Mouse (Mus musculus) heart, embryonic 16.5 days (tissue): ENCODE data around the gene Clec2g. TPM values are rescaled to one million over a fixed set of nuclear protein-coding genes. Genes with fewer than 3 reads are reported as not detected.
"Not testable (repeated sequence)": the region's sequence is repeated elsewhere in the genome, so short reads cannot be mapped to it uniquely, and the experiment has no call there.

Experiments used
- ATAC-seq: fragments of 200-750 bp; cut with Nextera tagmentation; replicated peaks from 2 replicates; pipeline ENCODE4 v1.8.0; 2017; ENCODE audit warnings: moderate number of reproducible peaks; ENCODE audit not compliant: insufficient read depth, low FRiP score; ENCODE audit errors: extremely low read depth
- H3K27ac ChIP-seq: fragments of 300-500 bp; sonication (generic); 2 replicates; pipeline ENCODE4 v1.5.1; 2014; ENCODE audit warnings: mild to moderate bottlenecking, low read length, control low read depth, moderate library complexity
- H3K27me3 ChIP-seq: fragments of 300-500 bp; sonication (generic); 2 replicates; pipeline ENCODE4 v1.6.1; 2014; ENCODE audit warnings: low read length, mixed read lengths; ENCODE audit not compliant: control insufficient read depth, insufficient read depth
- H3K36me3 ChIP-seq: fragments of 300-500 bp; sonication (generic); 2 replicates; pipeline ENCODE4 v1.6.1; 2014; ENCODE audit not compliant: control insufficient read depth, insufficient read depth
- H3K4me1 ChIP-seq: fragments of 300-500 bp; sonication (generic); 2 replicates; pipeline ENCODE4 v1.6.1; 2014; ENCODE audit warnings: low read length, mixed read lengths; ENCODE audit not compliant: control insufficient read depth, insufficient read depth
- H3K4me2 ChIP-seq: fragments of 300-500 bp; sonication (generic); 2 replicates; pipeline ENCODE4 v1.6.1; 2014; ENCODE audit warnings: low read depth, mild to moderate bottlenecking, control low read depth, low read length
- H3K4me3 ChIP-seq: fragments of 300-500 bp; sonication (generic); 2 replicates; pipeline ENCODE4 v1.5.1; 2014; ENCODE audit warnings: mild to moderate bottlenecking, control low read depth, low read length
- H3K9ac ChIP-seq: fragments of 300-500 bp; sonication (generic); 2 replicates; pipeline ENCODE4 v1.6.1; 2014; ENCODE audit warnings: low read length, control low read depth
- H3K9me3 ChIP-seq: fragments of 300-500 bp; sonication (generic); replicated peaks from 2 replicates; pipeline ENCODE4 v1.6.1; 2016; ENCODE audit warnings: low read length; ENCODE audit not compliant: control insufficient read depth
- WGBS: fragments of 180-500 bp; shearing (Covaris S2); extraction: QIAGEN DNeasy Blood & Tissue Kit; methylation state at CpG from one replicate; pipeline ENCODE4 v1.1.7; 2014; 5-methylcytosine and 5-hydroxymethylcytosine counted together
- polyA plus RNA-seq: library from polyadenylated mRNA; unstranded; fragments of >200 nt; fragmentation: Nextera tagmentation; extraction: Ambion mirVana; gene quantifications from 2 replicates; pipeline ENCODE4 v1.2.1, GENCODE M21; 2015

The Clec2g gene
- polyA plus RNA-seq, 1 experiment from 2014 or later: not detected

GRCm38 (mm10) chr6:129001392-129001791 lies 67.2 kb downstream of the Clec2g start:
- H3K4me1 ChIP-seq: no peaks in the 10 kb centered on the region
- no peaks in the 10 kb centered on the region for H3K36me3 ChIP-seq
- H3K9me3 ChIP-seq: no peaks in the 10 kb centered on the region
- no peak overlapping the region for H3K9ac ChIP-seq
- H3K27ac ChIP-seq: no peak overlapping the region
- no peaks in the 10 kb centered on the region for H3K27me3 ChIP-seq
- no peak for ATAC-seq
- WGBS: 61% methylated on average over 2 of the region's 2 CpGs
- no peak overlapping the region for H3K4me3 ChIP-seq
- no peak overlapping the region for H3K4me2 ChIP-seq

- WGBS: 83% methylated on average over 8 of the region's 8 CpGs
- Histone ChIP-seq H3K27ac (no peak overlapping the region), H3K4me3 (no peak overlapping the region), H3K4me2 (no peak overlapping the region), H3K4me1 (no peaks in the 10 kb centered on the region), H3K36me3 (no peaks in the 10 kb centered on the region), H3K9me3 (no peaks in the 10 kb centered on the region), H3K9ac (no peak overlapping the region), H3K27me3 (no peaks in the 10 kb centered on the region)
- no peak for ATAC-seq
These were observed 74.4 kb downstream of the Clec2g start for GRCm38 (mm10) chr6:129008552-129008951.

DNA sequence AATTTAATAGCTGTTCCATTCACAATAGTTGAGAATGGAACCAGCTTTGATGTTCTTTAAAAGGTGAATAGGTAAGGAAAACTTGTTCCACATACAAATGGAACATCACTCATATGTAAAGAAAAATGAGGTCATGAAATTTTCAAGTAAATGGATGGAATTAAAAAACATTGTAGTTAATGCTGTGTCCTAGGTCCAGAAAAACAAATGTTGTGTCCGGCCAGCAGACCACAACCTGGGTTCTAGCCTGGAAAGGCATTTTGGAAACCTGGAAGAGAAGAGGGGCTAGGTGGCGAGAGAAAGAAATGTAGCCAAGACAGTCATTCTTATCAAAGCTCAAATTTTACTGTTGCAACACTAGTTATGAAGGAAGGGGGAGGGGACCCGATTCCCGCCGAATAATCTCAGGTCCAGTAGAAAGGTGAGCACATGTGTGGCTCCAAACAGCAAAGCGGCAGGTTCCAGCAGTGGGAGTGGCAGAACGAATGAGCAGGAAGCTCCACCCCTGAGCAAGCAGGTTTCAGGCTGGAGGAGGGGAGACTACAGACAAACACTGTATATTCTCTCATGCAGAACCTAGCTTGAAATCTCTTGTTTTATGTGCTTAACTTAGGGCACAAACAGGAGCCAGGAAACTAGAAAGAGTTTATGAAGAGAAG lies 75.8 kb downstream of the Clec2g start:
- H3K27ac ChIP-seq, H3K27me3 ChIP-seq, ATAC-seq, H3K4me2 ChIP-seq, H3K9me3 ChIP-seq, H3K4me3 ChIP-seq, H3K4me1 ChIP-seq, H3K9ac ChIP-seq, H3K36me3 ChIP-seq: not testable (repeated sequence)
- 79% methylated on average over 7 of the region's 7 CpGs for WGBS

GRCm38 (mm10) chr6:129010505-129010873 lies 76.3 kb downstream of the Clec2g start:
- Histone ChIP-seq H3K9ac (no peak overlapping the region), H3K36me3 (no peaks in the 10 kb centered on the region), H3K27ac (no peak overlapping the region), H3K4me2 (no peak overlapping the region), H3K9me3 (no peaks in the 10 kb centered on the region), H3K4me1 (no peaks in the 10 kb centered on the region), H3K4me3 (no peak overlapping the region), H3K27me3 (no peaks in the 10 kb centered on the region)
- ATAC-seq: no peak
- 79% methylated on average over 3 of the region's 3 CpGs for WGBS

GRCm38 (mm10) chr6:129012012-129012411 lies 77.8 kb downstream of the Clec2g start:
- not testable (repeated sequence) for ATAC-seq, H3K4me2 ChIP-seq, H3K4me1 ChIP-seq, H3K27me3 ChIP-seq, H3K9me3 ChIP-seq, H3K27ac ChIP-seq, H3K36me3 ChIP-seq, H3K9ac ChIP-seq, H3K4me3 ChIP-seq
- WGBS: 94% methylated on average over 18 of the region's 23 CpGs

DNA sequence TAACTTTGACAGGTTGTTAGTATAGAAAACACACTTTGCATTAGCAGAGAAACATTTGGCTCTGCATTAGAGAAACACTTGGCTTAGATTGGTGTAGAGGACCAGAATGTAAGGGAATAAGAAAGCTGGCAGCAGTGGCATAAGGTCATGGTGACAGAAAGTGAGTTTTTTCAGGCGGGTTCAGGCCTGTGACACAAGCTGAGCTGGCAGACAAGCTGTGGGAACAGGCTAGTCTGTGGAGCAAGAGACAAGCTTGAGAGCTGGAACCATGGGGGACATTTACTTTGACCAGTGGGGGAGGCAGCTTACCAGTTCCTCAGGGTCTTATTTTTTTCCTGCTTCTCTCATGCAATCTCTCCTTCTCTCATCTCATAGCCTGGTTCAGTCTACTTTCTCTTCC lies 78.8 kb downstream of the Clec2g start:
- H3K4me2 ChIP-seq: no peak overlapping the region
- ATAC-seq: no peak
- H3K27me3 ChIP-seq: no peaks in the 10 kb centered on the region
- H3K4me1 ChIP-seq: no peaks in the 10 kb centered on the region
- no peaks in the 10 kb centered on the region for H3K36me3 ChIP-seq
- H3K9ac ChIP-seq: no peak overlapping the region
- H3K9me3 ChIP-seq: no peaks in the 10 kb centered on the region
- H3K27ac ChIP-seq: no peak overlapping the region
- WGBS: 52% methylated on average over 1 of the region's 1 CpGs
- no peak overlapping the region for H3K4me3 ChIP-seq

DNA sequence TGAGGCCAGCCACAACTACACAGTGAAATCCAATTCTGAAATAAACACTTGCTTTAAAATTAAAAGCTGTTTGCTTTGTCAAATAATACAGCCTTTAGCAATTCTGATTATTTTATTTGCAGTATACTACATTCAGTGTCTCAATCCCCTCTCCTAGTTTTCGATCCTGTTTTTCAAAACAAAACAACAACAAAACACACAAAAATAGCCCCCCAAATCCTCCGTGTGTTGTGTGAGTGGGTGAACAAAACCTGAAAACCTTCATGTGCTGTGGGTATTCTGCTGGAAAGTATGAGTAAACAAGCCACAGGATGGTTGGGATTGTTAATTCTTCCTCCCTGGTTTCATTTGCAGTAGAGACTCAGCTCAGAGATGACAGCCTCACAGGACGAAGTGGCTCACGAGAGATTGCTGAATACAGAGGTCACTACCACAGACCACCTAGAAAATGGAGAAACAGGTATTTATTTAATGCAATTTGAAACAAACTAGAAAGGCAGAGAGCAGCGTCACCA lies 79.6 kb downstream of the Clec2g start:
- no peak overlapping the region for H3K4me2 ChIP-seq
- WGBS: 68% methylated on average over 5 of the region's 5 CpGs

GRCm38 (mm10) chr6:129014399-129014798 lies 80.2 kb downstream of the Clec2g start:
- H3K4me1 ChIP-seq: no peaks in the 10 kb centered on the region
- H3K27ac ChIP-seq: no peak overlapping the region
- no peak overlapping the region for H3K4me2 ChIP-seq
- WGBS: 70% methylated on average over 1 of the region's 1 CpGs
- ATAC-seq: no peak
- no peaks in the 10 kb centered on the region for H3K9me3 ChIP-seq
- H3K9ac ChIP-seq: no peak overlapping the region
- H3K4me3 ChIP-seq: no peak overlapping the region
- H3K36me3 ChIP-seq: no peaks in the 10 kb centered on the region
- H3K27me3 ChIP-seq: no peaks in the 10 kb centered on the region

More for the DNA sequence above, 79.6 kb downstream of the Clec2g start:
- Histone ChIP-seq H3K9ac (no peak overlapping the region), H3K27ac (no peak overlapping the region), H3K4me1 (no peaks in the 10 kb centered on the region), H3K27me3 (no peaks in the 10 kb centered on the region), H3K9me3 (no peaks in the 10 kb centered on the region), H3K4me3 (no peak overlapping the region), H3K36me3 (no peaks in the 10 kb centered on the region)
- no peak for ATAC-seq

DNA sequence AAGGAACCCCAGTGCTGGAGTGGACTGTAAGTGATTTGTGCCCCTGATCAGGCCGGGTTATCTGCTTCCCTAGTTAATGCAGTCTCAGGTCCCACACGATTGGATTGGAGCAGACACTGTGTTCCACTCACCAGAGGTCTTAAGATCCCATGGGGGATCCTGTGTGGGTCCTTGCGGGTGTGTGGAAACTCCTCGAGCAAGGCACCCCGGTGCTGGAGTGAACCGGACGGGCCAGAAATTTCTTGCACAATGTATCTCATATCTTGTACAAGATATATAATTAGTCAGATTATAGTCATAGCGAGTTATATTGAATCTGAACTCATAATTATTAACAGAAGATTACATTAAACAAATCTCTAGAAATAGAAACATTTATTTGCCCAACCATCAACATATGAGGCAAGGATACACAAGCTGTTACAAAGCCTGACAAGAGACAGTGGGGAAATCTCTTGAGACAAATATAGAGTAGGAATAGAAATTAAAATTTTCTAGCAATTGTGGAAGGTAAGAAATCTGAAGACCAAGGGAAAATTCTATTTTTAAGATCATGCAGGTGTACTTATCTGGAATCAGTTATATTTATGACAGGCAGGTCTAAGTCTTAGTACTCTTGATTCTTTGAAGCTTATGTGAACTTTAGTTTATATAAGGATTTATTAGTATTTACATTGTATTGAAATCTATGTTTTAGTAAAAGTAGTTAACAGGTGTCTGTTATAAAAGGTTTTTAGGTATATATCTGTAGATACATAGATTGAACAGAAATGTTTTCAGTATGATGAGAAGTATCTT lies 93.5 kb downstream of the Clec2g start:
- Histone ChIP-seq H3K27ac (no peak overlapping the region), H3K4me1 (no peaks in the 10 kb centered on the region), H3K4me3 (no peak overlapping the region), H3K9ac (no peak overlapping the region), H3K4me2 (no peak overlapping the region), H3K9me3 (no peaks in the 10 kb centered on the region), H3K36me3 (no peaks in the 10 kb centered on the region), H3K27me3 (no peaks in the 10 kb centered on the region)
- no peak for ATAC-seq
- WGBS: 80% methylated on average over 8 of the region's 8 CpGs
